Mouse (Mus musculus): ENCODE data around the gene Iqcg.
"Not testable (repeated sequence)": the region's sequence is repeated elsewhere in the genome, so short reads cannot be mapped to it uniquely, and the experiment has no call there.

Iqcg gene

GRCm38 (mm10) chr16:33056095-33056785 is at the start of gene Iqcg, which contains the start of gene Rpl35a:
Gene Iqcg, minus strand, starts transcription at chr16:33056218.
Gene Rpl35a, plus strand, starts transcription at chr16:33056453.
- DNase-seq (ENCODE audit: low spot score in 2 of 2) = peak; percentile 77 to 86

- DNase-seq (ENCODE audit: low spot score in 2 of 2) = no peak
Observed at GRCm38 (mm10) chr16:33085666-33086065, 29.6 kb upstream of the Iqcg start.

GRCm38 (mm10) chr16:33083996-33084395 is 28.0 kb upstream of the Iqcg start:
- no peak for DNase-seq (ENCODE audit: low spot score in 2 of 2)

GRCm38 (mm10) chr16:33082951-33083350 is 26.9 kb upstream of the Iqcg start:
- DNase-seq (ENCODE audit: low spot score in 2 of 2) = no peak

- DNase-seq (ENCODE audit: low spot score in 2 of 2) = no peak
Observed at GRCm38 (mm10) chr16:33080063-33080462, 24.0 kb upstream of the Iqcg start.

GRCm38 (mm10) chr16:33077069-33077627 is 21.1 kb upstream of the Iqcg start:
- DNase-seq (ENCODE audit: low spot score in 2 of 2) = no peak

GRCm38 (mm10) chr16:33076078-33076477 is 20.1 kb upstream of the Iqcg start:
- no peak for DNase-seq (ENCODE audit: low spot score in 2 of 2)

GRCm38 (mm10) chr16:33074967-33075366 is 18.9 kb upstream of the Iqcg start:
- no peak for DNase-seq (ENCODE audit: low spot score in 2 of 2)

GRCm38 (mm10) chr16:33072871-33073557 is 17.0 kb upstream of the Iqcg start:
- peak in 1 of 2 experiments; percentile 32 for DNase-seq (ENCODE audit: low spot score in 2 of 2)

- DNase-seq (ENCODE audit: low spot score in 2 of 2) = no peak
Observed at GRCm38 (mm10) chr16:33070928-33071327, 14.9 kb upstream of the Iqcg start.

GRCm38 (mm10) chr16:33064636-33065035 is 8.6 kb upstream of the Iqcg start:
- DNase-seq (ENCODE audit: low spot score in 2 of 2) = no peak

- DNase-seq (ENCODE audit: low spot score in 2 of 2) = no peak
Observed at GRCm38 (mm10) chr16:33063267-33063666, 7.2 kb upstream of the Iqcg start.

GRCm38 (mm10) chr16:33062682-33063131 is 6.7 kb upstream of the Iqcg start:
- DNase-seq (ENCODE audit: low spot score in 2 of 2) = no peak

GRCm38 (mm10) chr16:33062024-33062681 is 6.1 kb upstream of the Iqcg start, which contains the start of gene Lmln:
Gene Lmln, plus strand, starts transcription at chr16:33062521.
- DNase-seq (ENCODE audit: low spot score in 2 of 2) = peak; percentile 75 to 80

- no peak for DNase-seq (ENCODE audit: low spot score in 2 of 2)
Observed at GRCm38 (mm10) chr16:33061400-33061799, 5.4 kb upstream of the Iqcg start.

GRCm38 (mm10) chr16:33060926-33061325 is 4.9 kb upstream of the Iqcg start:
- DNase-seq (ENCODE audit: low spot score in 2 of 2) = no peak

GRCm38 (mm10) chr16:33059471-33059870 is 3.5 kb upstream of the Iqcg start:
- no peak for DNase-seq (ENCODE audit: low spot score in 2 of 2)

- DNase-seq (ENCODE audit: low spot score in 2 of 2) = not testable (repeated sequence)
Observed at GRCm38 (mm10) chr16:33058656-33059055, 2.6 kb upstream of the Iqcg start.

- no peak for DNase-seq (ENCODE audit: low spot score in 2 of 2)
Observed at GRCm38 (mm10) chr16:33058033-33058432, 2.0 kb upstream of the Iqcg start.

- DNase-seq (ENCODE audit: low spot score in 2 of 2) = no peak
Observed at GRCm38 (mm10) chr16:33056786-33057185, 768 bp upstream of the Iqcg start.

GRCm38 (mm10) chr16:33055655-33056054 is 363 bp downstream of the Iqcg start:
- no peak for DNase-seq (ENCODE audit: low spot score in 2 of 2)

- not testable (repeated sequence) for DNase-seq (ENCODE audit: low spot score in 2 of 2)
Observed at GRCm38 (mm10) chr16:33054927-33055326, 1.1 kb downstream of the Iqcg start.
